Mouse (Mus musculus): ENCODE data around the gene Olfr523.

DNA sequence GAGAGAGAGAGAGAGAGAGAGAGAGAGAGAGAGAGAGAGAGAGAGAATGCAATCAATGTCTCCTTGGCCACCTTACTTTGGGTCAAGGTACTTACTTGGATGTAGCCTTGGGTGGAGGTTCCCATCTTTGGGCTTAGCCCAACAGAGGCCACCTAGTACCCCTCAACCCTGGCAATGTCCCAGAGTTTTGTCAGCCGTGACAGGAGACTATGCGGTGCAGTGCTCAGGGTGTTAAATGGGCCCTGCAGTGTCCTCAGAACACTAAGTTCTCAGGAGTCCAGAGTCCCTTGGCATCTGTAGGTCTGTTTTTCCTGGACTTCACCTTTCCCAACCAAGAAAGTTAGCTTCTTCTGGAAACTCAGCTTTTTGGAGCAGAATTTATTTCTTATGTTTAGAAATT, 6.2 kb downstream of the Olfr523 start:
- TF ChIP-seq CTCF (IDR thresholded peaks at IDR 0.05; ENCODE audit: borderline replicate concordance, extremely low read depth, insufficient read depth, insufficient read length) (no peak), POLR2A (IDR thresholded peaks at IDR 0.05; ENCODE audit: borderline replicate concordance, extremely low read depth, insufficient read depth, insufficient read length, poor library complexity, severe bottlenecking) (no peak)

Measured in brain, embryonic 14.5 days (tissue).